Mouse (Mus musculus): ENCODE measurements around the gene Tmem251.

GRCm38 (mm10) chr12:102725146-102725545 lies 18.4 kb upstream of the Tmem251 start:
- no peak for TF ChIP-seq TAL1 (IDR thresholded peaks at IDR 0.05; ENCODE audit: low read length)
- TF ChIP-seq GATA1 (IDR thresholded peaks at IDR 0.05; ENCODE audit: low read length): no peak
